Mouse (Mus musculus): ENCODE measurements around the gene Pxmp4. TPM values are rescaled to one million over a fixed set of nuclear protein-coding genes. Genes with fewer than 3 reads are reported as not detected.

The Pxmp4 gene
- total RNA-seq (2014; fragmentation: Nextera tagmentation): 8.4 and 15.5 TPM in 2 replicates
- total RNA-seq (2017): 11.5 and 15.2 TPM in 2 replicates

GRCm38 (mm10) chr2:154603638-154604153, at the start of gene Pxmp4:
Gene Pxmp4, minus strand, starts transcription at chr2:154603708.
- peak; percentile 94 for ATAC-seq (replicated peaks; ENCODE audit: poor library complexity, severe bottlenecking)

- ATAC-seq (replicated peaks; ENCODE audit: poor library complexity, severe bottlenecking): no peak
These were observed 47.9 kb upstream of the Pxmp4 start, which contains the start of gene Chmp4b for GRCm38 (mm10) chr2:154651363-154651762. Gene Chmp4b, plus strand, starts transcription at chr2:154651705.

- no peak for ATAC-seq (replicated peaks; ENCODE audit: poor library complexity, severe bottlenecking)
These were observed 46.9 kb upstream of the Pxmp4 start for GRCm38 (mm10) chr2:154650404-154650803.

GRCm38 (mm10) chr2:154648086-154648485, 44.6 kb upstream of the Pxmp4 start:
- 0 out of 2 replicates have a peak, but pooled peaks have one; percentile 34 for ATAC-seq (replicated peaks; ENCODE audit: poor library complexity, severe bottlenecking)

GRCm38 (mm10) chr2:154646634-154647033, 43.1 kb upstream of the Pxmp4 start:
- peak; percentile 65 for ATAC-seq (replicated peaks; ENCODE audit: poor library complexity, severe bottlenecking)

GRCm38 (mm10) chr2:154642712-154643385, 39.3 kb upstream of the Pxmp4 start:
- no peak for ATAC-seq (replicated peaks; ENCODE audit: poor library complexity, severe bottlenecking)

- no peak for ATAC-seq (replicated peaks; ENCODE audit: poor library complexity, severe bottlenecking)
These were observed 38.5 kb upstream of the Pxmp4 start for GRCm38 (mm10) chr2:154642005-154642459.

- no peak for ATAC-seq (replicated peaks; ENCODE audit: poor library complexity, severe bottlenecking)
These were observed 37.7 kb upstream of the Pxmp4 start for GRCm38 (mm10) chr2:154641176-154641575.

- ATAC-seq (replicated peaks; ENCODE audit: poor library complexity, severe bottlenecking): no peak
These were observed 35.6 kb upstream of the Pxmp4 start for GRCm38 (mm10) chr2:154639115-154639514.

- ATAC-seq (replicated peaks; ENCODE audit: poor library complexity, severe bottlenecking): no peak
These were observed 35.0 kb upstream of the Pxmp4 start for GRCm38 (mm10) chr2:154638521-154638920.

GRCm38 (mm10) chr2:154635826-154636225, 32.3 kb upstream of the Pxmp4 start:
- ATAC-seq (replicated peaks; ENCODE audit: poor library complexity, severe bottlenecking): no peak

GRCm38 (mm10) chr2:154633876-154634644, 30.6 kb upstream of the Pxmp4 start:
- no peak for ATAC-seq (replicated peaks; ENCODE audit: poor library complexity, severe bottlenecking)

GRCm38 (mm10) chr2:154633039-154633742, 29.7 kb upstream of the Pxmp4 start:
- no peak for ATAC-seq (replicated peaks; ENCODE audit: poor library complexity, severe bottlenecking)

GRCm38 (mm10) chr2:154632203-154632780, 28.8 kb upstream of the Pxmp4 start:
- ATAC-seq (replicated peaks; ENCODE audit: poor library complexity, severe bottlenecking): no peak

- ATAC-seq (replicated peaks; ENCODE audit: poor library complexity, severe bottlenecking): no peak
These were observed 27.0 kb upstream of the Pxmp4 start for GRCm38 (mm10) chr2:154630531-154630930.

- no peak for ATAC-seq (replicated peaks; ENCODE audit: poor library complexity, severe bottlenecking)
These were observed 20.6 kb upstream of the Pxmp4 start for GRCm38 (mm10) chr2:154624137-154624536.

- ATAC-seq (replicated peaks; ENCODE audit: poor library complexity, severe bottlenecking): no peak
These were observed 18.2 kb upstream of the Pxmp4 start for GRCm38 (mm10) chr2:154621684-154622083.

- ATAC-seq (replicated peaks; ENCODE audit: poor library complexity, severe bottlenecking): no peak
These were observed 13.6 kb upstream of the Pxmp4 start for GRCm38 (mm10) chr2:154617061-154617460.

GRCm38 (mm10) chr2:154615674-154616073, 12.2 kb upstream of the Pxmp4 start:
- ATAC-seq (replicated peaks; ENCODE audit: poor library complexity, severe bottlenecking): no peak

Data from granulocyte monocyte progenitor cell, adult 5-6 weeks (primary cell).